16 mouse cellular contexts compared by ENCODE assay signal in genomic region chr16:47266744-47267686, GRCm38 (mm10).
DNase-seq lines count a peak whose midpoint lies in the region; ATAC-seq and TF ChIP-seq lines count a peak whose summit lies in the region.
"Had no signal": no experiment of that assay in that cellular context is flagged by ENCODE, and none has a peak within 500 bp of the region (broad histone marks: within the 10 kb centered on the region; RNA-seq: fewer than 3 reads in every experiment).

No protein-coding gene starts in this region.

- H3K9ac ChIP-seq in forebrain, embryonic 11.5 days (ENCODE audit: low read length), result no peak overlapping the region
- H3K9ac ChIP-seq in forebrain, postnatal 0 days, result no peak overlapping the region
- H3K9ac ChIP-seq in neural tube, embryonic 14.5 days (replicated peaks; ENCODE audit: low read depth, low read length), result no peak overlapping the region
- no peak overlapping the region for H3K9ac ChIP-seq in kidney, embryonic 15.5 days
- H3K9ac ChIP-seq in intestine, embryonic 16.5 days (ENCODE audit: low read depth, low read length), result no peak overlapping the region
- H3K9ac ChIP-seq: embryonic facial prominence, embryonic 12.5 days; lung, embryonic 14.5 days had no signal

- H3K27me3 ChIP-seq in forebrain, embryonic 11.5 days (ENCODE audit: control insufficient read depth, insufficient read depth, low read length), result no peaks in the 10 kb centered on the region
- no peaks in the 10 kb centered on the region for H3K27me3 ChIP-seq in forebrain, postnatal 0 days (ENCODE audit: insufficient read depth, low read length)
- no peaks in the 10 kb centered on the region for H3K27me3 ChIP-seq in neural tube, embryonic 14.5 days (ENCODE audit: control insufficient read depth, insufficient read depth, low read length)
- no peaks in the 10 kb centered on the region for H3K27me3 ChIP-seq in kidney, embryonic 15.5 days
- no peaks in the 10 kb centered on the region for H3K27me3 ChIP-seq in intestine, embryonic 16.5 days (replicated peaks; ENCODE audit: control insufficient read depth, insufficient read depth, low read length)
- H3K27me3 ChIP-seq: embryonic facial prominence, embryonic 12.5 days had no signal

- WGBS in forebrain, embryonic 11.5 days, result 51% methylated on average over 8 of the region's 8 CpGs
- 28% methylated on average over 8 of the region's 8 CpGs for WGBS in forebrain, postnatal 0 days
- 66% methylated on average over 8 of the region's 8 CpGs for WGBS in neural tube, embryonic 14.5 days
- WGBS in kidney, embryonic 15.5 days, result 79% methylated on average over 8 of the region's 8 CpGs
- 73% methylated on average over 8 of the region's 8 CpGs for WGBS in intestine, embryonic 16.5 days

- TF ChIP-seq CTCF in forebrain, postnatal 0 days (IDR thresholded peaks at IDR 0.05; ENCODE audit: low read depth), result no peak

- no peaks in the 10 kb centered on the region for H3K9me3 ChIP-seq in forebrain, embryonic 11.5 days (ENCODE audit: control insufficient read depth, low read length)
- no peaks in the 10 kb centered on the region for H3K9me3 ChIP-seq in forebrain, postnatal 0 days (ENCODE audit: low read length)
- H3K9me3 ChIP-seq in neural tube, embryonic 14.5 days (ENCODE audit: control insufficient read depth, low read length), result no peaks in the 10 kb centered on the region
- no peaks in the 10 kb centered on the region for H3K9me3 ChIP-seq in kidney, embryonic 15.5 days (replicated peaks)
- no peaks in the 10 kb centered on the region for H3K9me3 ChIP-seq in intestine, embryonic 16.5 days (ENCODE audit: control insufficient read depth, low read length)
- H3K9me3 ChIP-seq: embryonic facial prominence, embryonic 12.5 days had no signal

- no peaks in the 10 kb centered on the region for H3K36me3 ChIP-seq in forebrain, embryonic 11.5 days (ENCODE audit: control insufficient read depth, insufficient read depth, low read length)
- H3K36me3 ChIP-seq in forebrain, postnatal 0 days (ENCODE audit: insufficient read depth), result no peaks in the 10 kb centered on the region
- H3K36me3 ChIP-seq in neural tube, embryonic 14.5 days (ENCODE audit: control insufficient read depth, insufficient read depth, low read length), result no peaks in the 10 kb centered on the region
- H3K36me3 ChIP-seq in kidney, embryonic 15.5 days, result no peaks in the 10 kb centered on the region
- no peaks in the 10 kb centered on the region for H3K36me3 ChIP-seq in intestine, embryonic 16.5 days (ENCODE audit: control insufficient read depth, insufficient read depth, low read length)
- H3K36me3 ChIP-seq: embryonic facial prominence, embryonic 12.5 days had no signal

- DNase-seq in left cerebral cortex, adult 11 months (ENCODE audit: low spot score), result peak; percentile 8
- no peak for DNase-seq in left cerebral cortex, adult 18-20 months (ENCODE audit: low spot score in 2 of 2)
- DNase-seq in forebrain, embryonic 11.5 days (ENCODE audit: low spot score), result peak; percentile 48
- peak; percentile 8 for DNase-seq in forebrain, postnatal 0 days
- DNase-seq: cerebellum, adult 9-10 months; heart, postnatal 14 days; kidney, adult 2 months; lung, embryonic 14.5 days; right cerebral cortex, postnatal 14 days; thymus, postnatal 4 days had no signal

- peak; percentile 88 for ATAC-seq in forebrain, embryonic 11.5 days (replicated peaks; ENCODE audit: low FRiP score)
- peak; percentile 74; the same call in 1 of the 2 replicates for ATAC-seq in forebrain, postnatal 0 days
- peak; percentile 61; the same call in 1 of the 2 replicates for ATAC-seq in neural tube, embryonic 14.5 days (ENCODE audit: low read depth)
- ATAC-seq in kidney, embryonic 15.5 days (replicated peaks; ENCODE audit: low FRiP score), result no peak
- ATAC-seq in intestine, embryonic 16.5 days, result no peak
- ATAC-seq: activated CD4-positive, CD25-positive, alpha-beta regulatory T cell, adult 4 months; CD4-positive, CD25-positive, alpha-beta regulatory T cell, adult 4 months had no signal

- peaks cover 3% of the 10 kb centered on the region; the same call in 1 of the 2 replicates for H3K4me1 ChIP-seq in forebrain, embryonic 11.5 days (replicated peaks; ENCODE audit: control insufficient read depth, insufficient read depth, low read length)
- peaks cover 4% of the 10 kb centered on the region; the same call in 1 of the 2 replicates for H3K4me1 ChIP-seq in forebrain, postnatal 0 days (ENCODE audit: insufficient read depth)
- no peaks in the 10 kb centered on the region for H3K4me1 ChIP-seq in neural tube, embryonic 14.5 days (ENCODE audit: control insufficient read depth, insufficient read depth, low read length)
- no peaks in the 10 kb centered on the region for H3K4me1 ChIP-seq in kidney, embryonic 15.5 days
- H3K4me1 ChIP-seq in intestine, embryonic 16.5 days (ENCODE audit: control insufficient read depth, insufficient read depth, low read length), result no peaks in the 10 kb centered on the region
- H3K4me1 ChIP-seq: embryonic facial prominence, embryonic 12.5 days had no signal

- H3K4me2 ChIP-seq in forebrain, embryonic 11.5 days (ENCODE audit: low read depth, low read length, severe bottlenecking), result no peak overlapping the region
- no peak overlapping the region for H3K4me2 ChIP-seq in forebrain, postnatal 0 days (ENCODE audit: low read depth)
- no peak overlapping the region for H3K4me2 ChIP-seq in neural tube, embryonic 14.5 days (ENCODE audit: low read depth, low read length)
- H3K4me2 ChIP-seq in kidney, embryonic 15.5 days, result no peak overlapping the region
- no peak overlapping the region for H3K4me2 ChIP-seq in intestine, embryonic 16.5 days (ENCODE audit: low read depth, low read length)
- H3K4me2 ChIP-seq: embryonic facial prominence, embryonic 12.5 days; lung, embryonic 14.5 days had no signal

- H3K4me3 ChIP-seq in forebrain, embryonic 11.5 days (ENCODE audit: low read depth, low read length), result no peak overlapping the region
- H3K4me3 ChIP-seq in forebrain, postnatal 0 days (ENCODE audit: low read depth, low read length), result no peak overlapping the region
- H3K4me3 ChIP-seq in neural tube, embryonic 14.5 days (ENCODE audit: low read depth, low read length), result no peak overlapping the region
- H3K4me3 ChIP-seq in kidney, embryonic 15.5 days (replicated peaks), result no peak overlapping the region
- H3K4me3 ChIP-seq in intestine, embryonic 16.5 days (ENCODE audit: low read length), result no peak overlapping the region
- H3K4me3 ChIP-seq: embryonic facial prominence, embryonic 12.5 days had no signal

- no peak overlapping the region for H3K27ac ChIP-seq in forebrain, embryonic 11.5 days (ENCODE audit: low read depth, low read length)
- H3K27ac ChIP-seq in forebrain, postnatal 0 days (ENCODE audit: low read depth, low read length), result no peak overlapping the region
- no peak overlapping the region for H3K27ac ChIP-seq in neural tube, embryonic 14.5 days (ENCODE audit: low read depth, low read length)
- no peak overlapping the region for H3K27ac ChIP-seq in kidney, embryonic 15.5 days
- no peak overlapping the region for H3K27ac ChIP-seq in intestine, embryonic 16.5 days (ENCODE audit: low read length)
- H3K27ac ChIP-seq: embryonic facial prominence, embryonic 12.5 days had no signal

Comparison
In these comparisons a context has a peak if more than half of its experiments do, and no peak if none do; other contexts are left out.
1. DNase-seq: peak in left cerebral cortex, adult 11 months (single experiment), forebrain, embryonic 11.5 days (single experiment) and forebrain, postnatal 0 days (single experiment); none in left cerebral cortex, adult 18-20 months (0 of 2).
2. ATAC-seq: peak in forebrain, embryonic 11.5 days (single experiment), forebrain, postnatal 0 days (single experiment) and neural tube, embryonic 14.5 days (single experiment); none in kidney, embryonic 15.5 days (single experiment) and intestine, embryonic 16.5 days (single experiment).